Mouse (Mus musculus) liver, postnatal 0 days (tissue): Measurements from ENCODE around the gene Lin7b. TPM values are rescaled to one million over a fixed set of nuclear protein-coding genes. Genes with fewer than 3 reads are reported as not detected.

Experiments
- ATAC-seq: fragments of 200-750 bp; cut with Nextera tagmentation; 2 replicates; pipeline ENCODE4 v1.8.0; 2017; ENCODE audit warnings: mild to moderate bottlenecking, moderate library complexity
- DNase-seq: peaks from one replicate; pipeline ENCODE4 v3.0.0-alpha.2; 2016
- H3K27ac ChIP-seq: fragments of 300-500 bp; sonication (generic); 2 replicates; pipeline ENCODE4 v1.5.1; 2014; ENCODE audit warnings: antibody characterized with exemption, moderate library complexity, mild to moderate bottlenecking, low read depth
- H3K27me3 ChIP-seq: fragments of 300-500 bp; sonication (generic); 2 replicates; pipeline ENCODE4 v1.6.1; 2014; ENCODE audit warnings: low read length, control low read depth, mixed read lengths; ENCODE audit not compliant: insufficient read depth
- H3K36me3 ChIP-seq: fragments of 300-500 bp; sonication (generic); replicated peaks from 2 replicates; pipeline ENCODE4 v1.6.1; 2014; ENCODE audit warnings: mild to moderate bottlenecking, control low read depth, low read length, moderate library complexity, mixed read lengths; ENCODE audit not compliant: insufficient read depth
- H3K4me1 ChIP-seq: fragments of 300-500 bp; sonication (generic); 2 replicates; pipeline ENCODE4 v1.6.1; 2014; ENCODE audit warnings: antibody characterized with exemption, mild to moderate bottlenecking, control low read depth; ENCODE audit not compliant: insufficient read depth
- H3K4me2 ChIP-seq: fragments of 300-500 bp; sonication (generic); 2 replicates; pipeline ENCODE4 v1.6.1; 2014; ENCODE audit warnings: low read depth, mild to moderate bottlenecking, low read length, moderate library complexity, mixed read lengths
- H3K4me3 ChIP-seq: fragments of 300-500 bp; sonication (generic); 2 replicates; pipeline ENCODE4 v1.5.1; 2014; ENCODE audit warnings: low read depth, low read length
- H3K9ac ChIP-seq: fragments of 300-500 bp; sonication (generic); replicated peaks from 2 replicates; pipeline ENCODE4 v1.6.1; 2014; ENCODE audit warnings: mild to moderate bottlenecking, moderate library complexity
- H3K9me3 ChIP-seq: fragments of 300-500 bp; sonication (generic); 2 replicates; pipeline ENCODE4 v1.6.1; 2016; ENCODE audit warnings: mild to moderate bottlenecking, control low read depth, low read length, mixed read lengths
- CTCF ChIP-seq: sonication (generic); IDR thresholded peaks from 2 replicates; pipeline ENCODE4 v1.5.1; 2016; ENCODE audit warnings: antibody characterized with exemption, low read depth
- EP300 ChIP-seq: IDR thresholded peaks from 2 replicates; pipeline ENCODE4 v1.6.1; 2016; ENCODE audit warnings: antibody characterized with exemption, low read depth, mild to moderate bottlenecking
- WGBS: fragments of 180-500 bp; shearing (Covaris S2); extraction: QIAGEN DNeasy Blood & Tissue Kit; methylation state at CpG from one replicate; pipeline ENCODE4 v1.1.7; 2014; ENCODE audit not compliant: insufficient replicate concordance; 5-methylcytosine and 5-hydroxymethylcytosine counted together
- polyA plus RNA-seq: library from polyadenylated mRNA; unstranded; fragments of >200 nt; fragmentation: Nextera tagmentation; extraction: Ambion mirVana; gene quantifications from 2 replicates; pipeline ENCODE4 v1.2.1, GENCODE M21; 2015

Lin7b gene
- polyA plus RNA-seq, 1 experiment from 2014 or later: not detected

- 6% methylated on average over 8 of the region's 8 CpGs for WGBS
- TF ChIP-seq EP300 (no peak), CTCF (peak; percentile 89)
- H3K4me1 ChIP-seq: peaks cover 34% of the 10 kb centered on the region
- H3K27ac ChIP-seq: no peak overlapping the region
- peaks cover 36% of the 10 kb centered on the region for H3K27me3 ChIP-seq
- no peaks in the 10 kb centered on the region for H3K36me3 ChIP-seq
- no peaks in the 10 kb centered on the region for H3K9me3 ChIP-seq
- DNase-seq (peak; percentile 90), ATAC-seq (peak; percentile 75)
- H3K9ac ChIP-seq: no peak overlapping the region
- peak overlapping the region; percentile 74; the same call in 1 of the 2 replicates for H3K4me2 ChIP-seq
- no peak overlapping the region for H3K4me3 ChIP-seq
Observed at GRCm38 (mm10) chr7:45341303-45341702, 29.1 kb downstream of the Lin7b start.

DNA sequence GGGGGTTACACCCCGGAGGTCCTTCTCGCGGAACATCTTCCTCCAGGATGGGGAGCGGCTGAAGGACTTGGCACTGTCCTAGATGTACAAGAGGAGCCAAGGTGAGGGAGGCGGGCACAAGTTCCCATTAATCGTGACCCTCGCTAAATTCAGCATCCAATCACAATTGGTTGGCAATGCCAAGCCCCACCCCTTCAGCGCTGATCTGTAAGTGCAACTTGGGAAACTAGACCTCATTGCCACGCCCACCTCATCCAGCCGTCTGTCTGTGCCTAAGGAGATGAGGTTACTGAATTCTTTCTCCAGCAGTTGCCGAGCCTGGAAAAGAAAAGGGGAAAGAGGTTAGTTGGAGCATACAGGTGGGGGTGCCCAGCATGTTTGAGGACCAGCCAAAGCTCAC lies 29.7 kb downstream of the Lin7b start:
- Histone ChIP-seq H3K27me3 (peaks cover 41% of the 10 kb centered on the region), H3K27ac (no peak overlapping the region), H3K4me3 (peak overlapping the region; percentile 12; the same call in 1 of the 2 replicates), H3K36me3 (no peaks in the 10 kb centered on the region), H3K4me1 (peaks cover 34% of the 10 kb centered on the region), H3K9me3 (no peaks in the 10 kb centered on the region), H3K4me2 (peak overlapping the region; percentile 74), H3K9ac (no peak overlapping the region)
- no peak for TF ChIP-seq CTCF
- TF ChIP-seq EP300: no peak
- DNase-seq (peak; percentile 51), ATAC-seq (no peak)
- WGBS: under 1% methylated on average over 11 of the region's 11 CpGs

DNA sequence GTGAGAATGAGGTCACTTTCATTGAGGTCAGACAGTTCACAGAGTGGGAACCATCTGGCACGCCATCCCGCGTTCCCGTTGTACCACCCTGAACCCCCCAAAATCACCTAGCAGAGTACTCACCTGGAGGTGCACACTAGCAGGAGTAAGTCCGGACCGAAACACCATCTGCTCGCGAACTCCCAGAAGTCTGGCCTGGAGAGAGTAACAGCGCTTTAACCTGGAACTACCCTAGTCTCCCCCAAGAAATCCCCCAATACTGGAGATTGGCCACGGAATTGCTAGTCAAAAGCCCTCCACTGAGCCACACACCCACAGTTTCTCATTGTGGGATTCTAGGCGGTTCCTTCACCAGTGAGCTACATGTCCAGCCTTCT lies 30.3 kb downstream of the Lin7b start:
- Histone ChIP-seq H3K27ac (no peak overlapping the region), H3K4me2 (peak overlapping the region; percentile 74), H3K9me3 (no peaks in the 10 kb centered on the region), H3K4me1 (peaks cover 34% of the 10 kb centered on the region), H3K36me3 (no peaks in the 10 kb centered on the region), H3K9ac (no peak overlapping the region), H3K27me3 (peaks cover 43% of the 10 kb centered on the region), H3K4me3 (peak overlapping the region; percentile 40)
- TF ChIP-seq EP300: no peak
- TF ChIP-seq CTCF: no peak
- no peak for ATAC-seq
- 2% methylated on average over 11 of the region's 11 CpGs for WGBS
- DNase-seq: no peak

GRCm38 (mm10) chr7:45339410-45340065 lies 30.8 kb downstream of the Lin7b start:
- H3K4me3 ChIP-seq: peak overlapping the region; percentile 40
- TF ChIP-seq CTCF (peak; percentile 52), EP300 (0 out of 2 replicates have a peak, but pooled peaks have one; percentile 40)
- WGBS: under 1% methylated on average over 37 of the region's 39 CpGs
- ATAC-seq: peak; percentile 75
- peak; percentile 75 for DNase-seq
- peak overlapping the region; percentile 57; the same call in 1 of the 2 replicates for H3K9ac ChIP-seq
- no peaks in the 10 kb centered on the region for H3K9me3 ChIP-seq
- peaks cover 34% of the 10 kb centered on the region for H3K4me1 ChIP-seq
- H3K36me3 ChIP-seq: no peaks in the 10 kb centered on the region
- H3K27me3 ChIP-seq: peaks cover 43% of the 10 kb centered on the region
- no peak overlapping the region for H3K27ac ChIP-seq
- H3K4me2 ChIP-seq: peak overlapping the region; percentile 74

DNA sequence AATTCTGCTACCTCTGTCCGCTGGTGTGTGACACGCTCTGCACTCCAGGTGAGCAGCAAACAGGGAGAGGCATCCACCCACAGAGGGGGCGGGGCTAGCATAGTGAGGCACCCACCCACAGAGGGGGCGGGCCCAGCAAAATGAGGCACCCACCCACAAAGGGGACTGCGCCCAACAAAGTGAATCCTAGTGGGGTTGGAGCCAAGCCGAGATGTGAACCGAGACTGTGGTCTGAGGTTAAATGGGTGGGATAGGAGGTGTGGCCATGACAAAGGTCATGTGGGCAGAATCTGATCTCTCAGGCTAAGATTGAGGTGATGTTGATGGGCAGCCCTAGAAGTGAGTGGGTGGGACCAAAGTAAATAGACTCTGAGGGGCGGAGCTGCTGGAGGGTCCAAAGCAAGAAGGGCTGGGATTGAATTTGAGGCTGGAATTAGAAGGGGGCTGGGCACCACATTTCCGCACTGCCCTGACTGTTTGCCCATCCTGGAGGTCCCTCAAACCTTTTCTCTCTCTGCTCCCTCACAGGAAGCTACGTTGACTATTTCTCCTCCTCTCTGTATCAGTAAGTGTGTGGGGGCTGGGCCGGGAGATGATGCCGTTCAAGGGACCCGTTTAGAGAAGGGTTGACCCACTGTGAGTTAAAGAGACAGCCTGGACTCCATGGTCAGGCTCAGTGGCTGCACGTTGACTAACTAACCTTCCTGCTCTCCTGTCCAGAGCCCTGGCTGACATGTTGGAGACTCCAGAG lies 32.0 kb downstream of the Lin7b start:
- Histone ChIP-seq H3K9ac (no peak overlapping the region), H3K9me3 (no peaks in the 10 kb centered on the region), H3K4me1 (peaks cover 39% of the 10 kb centered on the region), H3K27me3 (peaks cover 43% of the 10 kb centered on the region), H3K4me3 (no peak overlapping the region), H3K27ac (no peak overlapping the region), H3K36me3 (no peaks in the 10 kb centered on the region), H3K4me2 (peak overlapping the region; percentile 74)
- TF ChIP-seq EP300 (no peak), CTCF (no peak)
- peak; percentile 8; the same call in 1 of the 2 replicates for ATAC-seq
- DNase-seq: peak; percentile 65
- WGBS: 8% methylated on average over 14 of the region's 14 CpGs

DNA sequence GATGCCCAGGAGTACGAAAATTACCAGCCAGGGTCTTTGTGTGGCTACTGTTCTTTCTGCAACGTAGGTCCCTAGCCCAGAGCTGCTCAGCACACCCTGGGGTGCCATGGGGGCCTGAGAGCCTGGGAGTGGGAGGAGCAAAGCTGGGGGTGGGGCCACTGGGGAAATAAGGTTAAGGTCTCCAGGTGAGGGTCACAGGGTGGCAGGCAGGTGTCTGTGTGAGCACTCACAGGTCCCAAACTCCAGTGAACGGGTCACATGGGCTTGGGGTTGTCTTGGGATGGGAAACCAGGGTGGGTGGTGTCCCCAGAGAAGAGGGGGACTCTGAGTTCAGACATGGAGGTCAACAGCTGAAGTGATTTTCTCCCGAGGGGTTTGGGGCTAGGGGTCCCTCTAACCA lies 32.9 kb downstream of the Lin7b start:
- no peak overlapping the region for H3K9ac ChIP-seq
- no peak for TF ChIP-seq EP300
- no peak for TF ChIP-seq CTCF
- no peak overlapping the region for H3K4me2 ChIP-seq
- peaks cover 47% of the 10 kb centered on the region for H3K4me1 ChIP-seq
- ATAC-seq (no peak), DNase-seq (no peak)
- H3K27ac ChIP-seq: no peak overlapping the region
- peaks cover 43% of the 10 kb centered on the region for H3K27me3 ChIP-seq
- no peak overlapping the region for H3K4me3 ChIP-seq
- H3K36me3 ChIP-seq: no peaks in the 10 kb centered on the region
- no peaks in the 10 kb centered on the region for H3K9me3 ChIP-seq
- 10% methylated on average over 4 of the region's 4 CpGs for WGBS
